Mouse (Mus musculus) left cerebral cortex, adult 18-20 months (tissue): ENCODE results near the gene Ppp4r1. TPM values are rescaled to one million over a fixed set of nuclear protein-coding genes. Genes with fewer than 3 reads are reported as not detected.
A peak's percentile ranks its signal among the peaks of the same experiment; 100 is the strongest.

Experiments
- DNase-seq, 2 experiments: peaks; one replicate each; pipeline ENCODE4 v3.0.0; 2021 to 2022; ENCODE audit warnings: low spot score in 2 of 2, mixed read lengths in 1 of 2
- long read RNA-seq, 2 experiments: library from polyadenylated mRNA; stranded (forward); transcript quantifications; one replicate each; pipeline ENCODE4 v2.0.0; 2021
- total RNA-seq, 2 experiments: library from RNA; stranded (reverse); gene quantifications; 2 replicates each; pipeline ENCODE4 v1.2.3; 2021

The Ppp4r1 gene
- 10 to 100 TPM; 36.3 to 45.4 TPM for total RNA-seq
- long read RNA-seq, experiment 1, transcript Ppp4r1-201 (20 exons, 3,850 nt) = major isoform, 7 of 29 reads
- long read RNA-seq, experiment 1, transcript Ppp4r1-204 (20 exons, 3,784 nt) = minor isoform, 5 of 29 reads
- long read RNA-seq, experiment 1, partial matches to known transcripts = 5 of 29 reads
- long read RNA-seq, experiment 1, other reads (novel, unspliced or antisense) = 12 of 29 reads
- long read RNA-seq, experiment 2, transcript Ppp4r1-204 (20 exons, 3,784 nt) = major isoform, 6 of 15 reads
- long read RNA-seq, experiment 2, partial matches to known transcripts = 0 of 15 reads
- long read RNA-seq, experiment 2, other reads (novel, unspliced or antisense) = 8 of 15 reads

- DNase-seq = peak; percentile 63 to 77
Measured at GRCm38 (mm10) chr17:65782551-65783141, at the start of gene Ppp4r1. Gene Ppp4r1, plus strand, starts transcription at chr17:65782573.

GRCm38 (mm10) chr17:65732666-65733065, 49.7 kb upstream of the Ppp4r1 start:
- DNase-seq = no peak

GRCm38 (mm10) chr17:65735088-65735487, 47.3 kb upstream of the Ppp4r1 start:
- DNase-seq = no peak

GRCm38 (mm10) chr17:65737175-65737574, 45.2 kb upstream of the Ppp4r1 start:
- DNase-seq = no peak

GRCm38 (mm10) chr17:65737622-65738021, 44.8 kb upstream of the Ppp4r1 start:
- no peak for DNase-seq

GRCm38 (mm10) chr17:65739874-65740725, 42.3 kb upstream of the Ppp4r1 start:
- DNase-seq = no peak

- no peak for DNase-seq
Measured at GRCm38 (mm10) chr17:65741565-65741964, 40.8 kb upstream of the Ppp4r1 start.

GRCm38 (mm10) chr17:65742245-65742905, 40.0 kb upstream of the Ppp4r1 start:
- no peak for DNase-seq

GRCm38 (mm10) chr17:65742969-65743368, 39.4 kb upstream of the Ppp4r1 start:
- DNase-seq = no peak

GRCm38 (mm10) chr17:65743664-65744330, 38.6 kb upstream of the Ppp4r1 start:
- no peak for DNase-seq

GRCm38 (mm10) chr17:65746314-65746713, 36.1 kb upstream of the Ppp4r1 start:
- no peak for DNase-seq

GRCm38 (mm10) chr17:65748997-65749396, 33.4 kb upstream of the Ppp4r1 start:
- DNase-seq = no peak

- no peak for DNase-seq
Measured at GRCm38 (mm10) chr17:65749803-65750202, 32.6 kb upstream of the Ppp4r1 start.

GRCm38 (mm10) chr17:65750301-65750700, 32.1 kb upstream of the Ppp4r1 start:
- DNase-seq = no peak

GRCm38 (mm10) chr17:65753130-65753529, 29.2 kb upstream of the Ppp4r1 start:
- no peak for DNase-seq

GRCm38 (mm10) chr17:65755857-65756256, 26.5 kb upstream of the Ppp4r1 start:
- DNase-seq = no peak

- no peak for DNase-seq
Measured at GRCm38 (mm10) chr17:65757150-65757549, 25.2 kb upstream of the Ppp4r1 start.

GRCm38 (mm10) chr17:65763221-65763620, 19.2 kb upstream of the Ppp4r1 start:
- no peak for DNase-seq

- DNase-seq = peak in 1 of 2 experiments; percentile 53
Measured at GRCm38 (mm10) chr17:65768486-65768885, 13.9 kb upstream of the Ppp4r1 start.

GRCm38 (mm10) chr17:65770982-65771915, 11.1 kb upstream of the Ppp4r1 start:
- DNase-seq = no peak
